Mouse (Mus musculus) urinary bladder, postnatal 10 days (tissue): Measurements from ENCODE around the gene Mef2a.

Experiments
- DNase-seq: peaks from one replicate; pipeline ENCODE4 v3.0.0; 2022; ENCODE audit warnings: low spot score

Gene Mef2a

DNA sequence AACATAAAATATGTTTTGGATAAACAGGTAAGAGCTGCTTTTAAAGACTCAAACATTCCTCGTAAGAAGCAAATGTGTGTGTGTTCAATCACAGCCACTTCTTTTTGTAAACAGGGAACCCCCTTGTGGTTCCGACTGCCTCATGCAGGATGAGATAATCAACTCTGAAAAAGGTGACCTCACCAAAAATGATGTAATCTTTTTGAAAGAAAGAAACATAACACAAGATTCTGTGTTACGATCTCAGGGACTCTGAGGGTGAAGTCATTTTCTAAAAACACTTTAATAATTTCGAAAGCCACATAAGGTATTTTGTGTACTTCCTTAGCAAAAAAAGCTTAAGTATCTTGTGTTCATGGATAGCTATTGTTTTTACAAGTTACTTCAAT lies 128.8 kb downstream of the Mef2a start:
- no peak for DNase-seq

DNA sequence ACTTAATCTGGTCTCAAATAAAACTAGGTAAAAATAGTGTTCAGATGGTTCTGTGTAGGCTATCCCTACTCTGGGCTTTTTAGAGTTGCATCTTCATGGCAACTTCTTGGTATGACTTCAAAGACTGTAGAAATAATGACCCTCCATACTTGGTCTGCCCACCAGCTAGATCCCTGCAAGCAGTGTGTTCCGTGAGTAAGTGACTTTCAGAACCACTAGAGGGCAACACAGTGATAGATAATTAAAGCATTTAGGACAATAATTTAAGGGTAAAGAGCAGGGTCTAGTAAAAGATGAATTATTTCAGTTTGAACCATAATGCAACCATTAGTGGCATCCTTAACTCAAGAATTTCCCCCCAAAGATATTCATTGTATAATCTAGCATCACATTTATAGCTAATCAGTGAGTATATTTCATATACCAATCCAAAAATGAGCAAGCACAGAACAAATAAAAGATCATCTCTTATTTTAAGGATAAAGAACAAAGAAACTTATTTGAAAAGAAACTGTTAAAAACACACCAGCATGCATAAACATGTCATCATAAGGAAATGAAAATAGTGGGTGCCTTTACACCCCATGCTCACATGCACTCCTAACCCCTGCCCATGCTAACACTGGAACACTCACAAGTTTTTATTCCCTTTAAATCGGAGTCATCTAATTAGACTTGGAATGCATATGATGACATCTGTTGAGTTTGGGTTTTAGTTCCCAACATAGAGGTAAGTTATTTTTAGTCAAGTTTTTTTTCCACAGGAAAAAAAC lies 129.4 kb downstream of the Mef2a start:
- no peak for DNase-seq

DNA sequence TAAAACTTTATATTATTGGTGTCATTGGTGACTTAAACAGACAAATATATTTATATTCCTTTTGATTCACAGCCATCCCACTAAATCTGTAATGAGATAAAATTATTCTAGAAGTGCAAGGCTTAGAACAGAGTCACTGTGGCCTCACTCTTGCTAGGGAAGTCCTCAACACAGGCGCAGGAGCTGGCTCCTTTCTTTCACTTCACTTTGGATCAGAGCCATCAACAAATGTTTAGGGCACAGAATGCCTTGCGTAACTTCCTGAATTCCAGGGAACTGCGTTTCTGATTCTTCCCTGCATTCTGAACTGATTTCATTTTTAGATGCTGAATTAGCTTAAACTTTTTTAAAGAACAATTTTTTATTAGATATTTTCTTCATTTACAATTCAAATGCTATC lies 130.7 kb downstream of the Mef2a start:
- DNase-seq = no peak

DNA sequence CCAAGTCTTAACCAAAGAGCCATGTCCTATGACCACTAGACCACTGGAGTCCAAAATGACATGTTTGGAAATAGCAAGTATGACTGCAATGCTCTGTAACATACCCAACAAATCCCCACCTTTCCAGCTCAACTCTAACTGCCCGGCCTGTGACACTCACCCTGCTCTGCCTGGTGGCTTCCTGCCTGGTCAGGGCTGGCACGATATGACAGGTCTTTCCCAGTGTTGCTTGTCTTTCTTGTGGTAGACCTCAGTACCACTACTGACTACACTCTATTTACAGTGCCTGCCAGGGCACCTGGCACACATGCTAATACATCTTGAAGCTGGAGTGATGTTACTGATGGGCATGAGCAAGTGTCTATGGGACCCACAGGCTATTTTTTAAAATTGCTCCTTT lies 134.9 kb downstream of the Mef2a start:
- DNase-seq = no peak

DNA sequence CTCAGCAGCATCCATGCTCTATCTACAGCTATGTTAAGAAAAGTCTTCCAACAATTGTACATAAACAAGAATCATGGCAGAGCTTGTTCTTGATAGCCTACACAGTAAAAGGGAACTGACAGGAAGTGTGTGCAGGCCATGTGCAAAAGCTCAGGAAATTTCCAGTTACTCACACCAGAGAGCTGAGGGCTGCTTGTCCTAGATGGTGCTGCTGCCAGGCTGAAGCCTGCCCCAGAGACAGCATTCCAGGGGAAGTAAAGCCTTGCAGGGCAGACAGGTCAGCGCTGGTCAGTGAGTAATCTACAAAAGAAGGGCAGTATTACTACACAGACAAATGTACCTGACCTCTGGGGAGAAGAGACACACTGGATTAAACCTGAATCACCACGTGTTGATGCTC lies 136.3 kb downstream of the Mef2a start:
- no peak for DNase-seq

DNA sequence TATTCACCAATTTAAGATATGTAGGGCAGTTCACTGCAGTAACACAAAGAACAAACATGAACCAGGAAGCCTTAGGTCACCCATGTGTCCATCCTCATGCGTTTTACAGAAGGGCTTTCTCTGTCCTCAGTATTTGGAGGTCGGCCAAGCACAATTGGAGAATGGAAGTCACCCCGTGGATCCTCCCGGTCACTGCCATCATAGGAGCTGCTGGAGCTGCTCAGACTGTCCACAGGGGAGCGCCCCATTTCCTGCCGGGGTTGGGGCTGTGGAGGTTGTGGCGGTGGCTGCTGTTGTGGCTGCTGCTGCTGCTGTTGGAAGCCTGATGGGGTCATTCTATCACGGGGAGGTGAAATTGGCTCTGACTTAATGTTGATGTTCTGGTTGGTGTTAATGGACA lies 137.9 kb downstream of the Mef2a start:
- no peak for DNase-seq

DNA sequence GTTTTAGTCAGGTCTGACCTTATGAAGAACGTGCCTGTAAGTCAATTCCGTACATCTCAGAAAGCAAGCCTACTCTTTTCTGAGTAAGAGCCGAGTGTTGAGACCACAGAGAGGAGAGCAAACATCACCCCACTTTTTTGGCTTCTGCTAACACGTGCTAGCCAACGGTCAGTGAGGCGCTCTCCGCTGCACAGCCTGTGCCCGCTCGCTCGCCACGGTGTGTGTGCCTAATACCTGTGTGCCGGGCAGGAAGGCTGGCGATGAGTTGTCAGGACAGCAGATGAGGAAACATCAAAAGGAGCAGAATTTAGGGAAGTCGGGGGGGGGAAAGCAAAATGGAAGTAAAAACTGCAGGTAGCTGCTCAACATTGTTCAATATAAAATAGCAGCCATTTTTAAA lies 140.2 kb downstream of the Mef2a start:
- no peak for DNase-seq

DNA sequence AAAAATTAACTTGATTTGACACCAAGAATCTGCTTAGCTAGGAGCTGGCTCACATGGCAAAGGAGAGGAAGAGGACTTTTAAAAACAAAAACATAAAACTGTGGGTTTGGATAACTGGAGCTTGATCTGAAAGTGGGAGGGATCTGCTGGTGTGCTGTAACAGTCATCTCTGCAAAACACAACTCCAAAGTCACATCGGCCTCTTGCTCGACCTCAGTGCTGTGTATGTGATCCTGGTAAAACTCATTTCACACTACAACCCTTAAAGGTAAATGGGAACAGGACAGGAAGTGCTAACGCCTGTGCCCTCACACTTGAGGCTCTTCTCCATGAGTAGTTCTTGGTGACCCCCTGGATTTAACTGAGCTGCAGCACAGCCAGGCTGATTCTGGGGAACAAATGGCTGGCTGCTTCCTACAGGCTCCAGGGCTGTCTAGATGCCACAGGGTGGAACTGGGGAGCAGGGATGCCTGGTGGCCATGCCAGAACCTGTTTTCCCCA lies 142.0 kb downstream of the Mef2a start:
- DNase-seq = no peak

DNA sequence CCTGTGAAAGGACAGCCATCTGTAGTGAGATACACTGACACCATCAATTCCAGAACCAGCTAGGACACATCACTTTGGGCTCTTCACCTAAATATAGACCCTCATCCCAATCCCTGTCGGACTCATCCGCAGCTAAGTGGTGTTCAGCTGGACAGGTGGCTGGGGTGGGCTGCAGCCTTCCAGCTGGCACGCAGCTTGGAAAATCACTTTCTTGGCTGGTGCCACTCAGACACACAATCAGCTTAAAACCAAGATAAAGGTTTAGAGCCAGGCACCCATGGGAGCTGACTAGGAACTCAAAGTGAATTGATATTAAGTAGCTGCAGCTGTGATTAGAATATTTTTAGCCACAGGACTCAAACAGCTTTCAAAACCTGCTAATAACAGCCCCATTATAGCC lies 142.4 kb downstream of the Mef2a start:
- no peak for DNase-seq

DNA sequence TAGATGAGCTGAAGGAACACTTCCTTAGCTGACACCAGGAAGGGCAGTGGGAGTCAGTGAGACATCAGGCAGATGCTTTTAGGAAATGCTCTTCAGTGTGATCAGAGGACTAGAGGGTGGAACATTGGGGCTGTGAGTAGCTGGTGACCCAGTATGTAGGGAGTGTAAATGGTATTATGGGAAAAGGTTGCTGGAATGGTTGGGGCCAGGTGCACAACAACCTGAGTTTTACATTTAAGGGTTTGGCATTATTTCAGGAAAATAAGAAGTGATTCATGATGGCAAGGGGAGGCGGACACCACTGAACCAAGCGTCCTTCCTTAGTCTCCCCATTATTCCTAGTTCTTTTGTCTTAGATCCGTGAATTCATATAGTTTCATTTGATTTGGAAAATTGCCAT lies 143.0 kb downstream of the Mef2a start:
- DNase-seq = no peak

DNA sequence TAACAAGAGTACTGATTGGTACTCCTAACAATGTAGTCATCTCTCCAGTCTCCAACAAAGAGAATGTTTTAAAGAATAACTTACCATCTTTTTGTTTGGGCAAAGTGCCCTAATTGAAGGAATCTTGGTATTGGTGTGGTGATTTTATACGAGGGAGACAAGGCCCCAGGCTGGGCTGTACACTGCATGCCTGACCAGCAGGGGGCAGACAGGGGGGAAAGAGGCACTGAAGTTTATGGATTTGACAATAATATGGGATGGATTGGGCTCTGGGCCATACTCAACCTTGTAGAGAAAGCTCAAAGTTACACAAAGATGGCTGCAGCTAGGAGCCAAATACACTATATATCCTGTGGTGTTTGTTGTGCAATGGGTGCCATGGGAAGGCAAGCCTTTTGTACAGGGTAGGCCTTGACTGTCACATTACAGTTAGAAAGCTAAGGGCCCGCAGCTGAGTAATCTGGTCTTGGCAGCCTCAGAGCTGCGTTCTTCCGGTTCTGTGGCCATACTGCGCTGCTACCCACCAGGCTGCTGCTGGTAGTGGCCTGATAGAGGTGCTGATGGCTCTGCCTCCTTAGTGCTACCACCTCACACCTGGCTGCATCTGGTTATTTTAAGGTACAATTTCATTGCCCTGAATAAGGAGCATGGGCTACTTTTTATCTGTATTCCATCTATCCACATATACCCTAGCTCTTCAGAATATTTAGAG lies 143.6 kb downstream of the Mef2a start:
- no peak for DNase-seq

DNA sequence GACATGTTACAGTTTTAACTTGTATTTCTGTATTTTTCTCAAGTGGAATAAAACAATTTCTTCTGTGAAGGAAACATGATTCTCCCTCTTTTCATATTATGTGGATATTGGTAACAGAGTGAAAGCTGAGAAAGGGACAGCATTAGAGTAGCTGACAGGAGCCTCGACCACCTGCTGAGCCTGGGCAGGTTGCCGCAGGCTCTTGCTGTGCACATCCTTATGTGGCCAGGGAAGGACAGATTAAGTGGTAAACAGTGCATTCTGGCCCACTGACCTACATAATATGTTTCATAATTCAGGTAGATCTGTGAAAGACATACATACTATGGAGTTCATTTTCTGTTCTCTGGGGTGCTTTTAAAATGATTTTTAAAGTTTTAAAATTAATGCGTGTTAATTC lies 144.3 kb downstream of the Mef2a start:
- no peak for DNase-seq

DNA sequence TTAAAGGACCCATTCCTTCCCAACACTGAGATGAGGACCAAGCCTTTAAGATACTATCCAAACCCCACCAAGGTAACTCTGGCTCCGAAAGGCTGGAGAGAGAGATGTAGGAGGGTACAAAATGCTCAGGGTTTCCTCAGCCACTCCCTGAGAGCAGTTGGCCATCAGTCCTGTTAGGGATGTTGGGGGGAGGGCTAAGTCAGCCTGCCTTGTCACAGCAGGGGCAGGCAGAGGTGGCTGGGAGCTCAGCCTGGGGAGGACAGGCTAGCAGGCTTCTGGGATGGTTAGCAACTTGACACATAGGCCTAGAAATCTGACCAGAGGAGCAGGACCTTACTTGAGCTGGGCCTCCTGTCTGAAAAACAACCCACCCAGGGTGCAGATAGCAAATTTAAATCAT lies 145.1 kb downstream of the Mef2a start:
- no peak for DNase-seq

DNA sequence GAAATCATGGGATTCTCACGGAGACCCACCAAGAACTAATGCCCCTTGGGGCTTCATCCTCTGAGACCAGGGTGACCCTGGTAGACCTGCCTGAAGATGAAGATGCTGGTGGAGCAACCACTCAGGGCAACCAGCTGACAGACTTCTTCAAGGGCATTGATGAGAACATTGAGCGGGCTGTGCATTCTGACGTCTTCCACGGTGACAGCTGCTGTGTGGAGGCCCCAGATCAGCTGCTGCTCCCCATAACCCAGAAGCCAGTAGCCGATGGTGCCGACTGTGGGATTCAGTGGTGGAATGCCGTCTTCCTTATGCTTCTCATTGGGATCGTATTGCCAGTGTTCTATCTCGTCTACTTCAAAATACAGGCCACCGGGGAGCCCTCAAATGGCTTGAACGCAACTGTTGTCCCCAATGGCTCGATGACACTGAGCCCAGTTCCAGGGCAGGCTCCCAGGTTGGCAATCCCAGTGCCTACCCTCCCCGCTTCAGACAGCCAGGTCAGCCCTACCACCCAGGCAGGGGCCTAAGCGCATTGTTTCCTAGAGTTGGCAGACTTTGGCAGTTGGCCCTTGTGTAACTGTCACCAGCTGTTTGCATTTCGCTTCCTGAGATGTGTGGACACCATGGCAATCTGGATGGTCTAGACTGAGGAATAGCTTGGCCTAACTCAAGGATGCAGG lies 146.6 kb downstream of the Mef2a start:
- no peak for DNase-seq

DNA sequence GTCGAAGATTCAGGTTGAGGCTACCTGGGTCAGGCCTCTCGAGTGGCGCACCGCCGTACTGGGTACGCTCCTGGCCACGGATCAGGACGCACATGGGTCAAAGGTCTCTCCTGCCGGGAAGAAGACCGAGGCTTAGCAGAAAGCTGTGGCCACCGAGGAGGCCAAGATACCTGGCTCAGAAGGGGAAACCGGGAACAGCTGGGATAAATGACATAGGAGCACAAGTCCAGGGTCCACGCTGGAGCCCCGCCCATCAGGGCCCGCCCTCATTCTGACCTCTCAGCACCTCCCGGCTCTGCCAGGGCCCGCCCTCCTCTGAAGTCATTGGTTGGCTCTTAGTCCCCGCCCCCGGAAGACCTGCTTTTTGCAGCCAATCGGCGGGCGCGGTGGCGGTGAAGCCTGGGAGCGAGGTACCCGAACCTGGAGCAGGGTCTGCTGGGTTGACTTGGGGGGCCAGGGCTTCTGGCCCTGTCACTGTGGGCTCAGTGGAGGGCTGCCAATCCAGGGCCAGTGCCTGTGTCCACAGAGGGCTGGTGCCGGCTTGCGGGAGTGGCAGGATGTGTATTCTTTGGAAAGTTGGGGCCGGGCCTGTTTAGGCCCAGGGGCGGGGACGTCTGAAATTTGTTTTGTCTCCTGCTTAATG lies 150.3 kb downstream of the Mef2a start, which contains the start of gene Lysmd4:
Gene Lysmd4, plus strand, starts transcription at position 325 of the 643 bp plus-strand sequence.
- peak; percentile 84 for DNase-seq

DNA sequence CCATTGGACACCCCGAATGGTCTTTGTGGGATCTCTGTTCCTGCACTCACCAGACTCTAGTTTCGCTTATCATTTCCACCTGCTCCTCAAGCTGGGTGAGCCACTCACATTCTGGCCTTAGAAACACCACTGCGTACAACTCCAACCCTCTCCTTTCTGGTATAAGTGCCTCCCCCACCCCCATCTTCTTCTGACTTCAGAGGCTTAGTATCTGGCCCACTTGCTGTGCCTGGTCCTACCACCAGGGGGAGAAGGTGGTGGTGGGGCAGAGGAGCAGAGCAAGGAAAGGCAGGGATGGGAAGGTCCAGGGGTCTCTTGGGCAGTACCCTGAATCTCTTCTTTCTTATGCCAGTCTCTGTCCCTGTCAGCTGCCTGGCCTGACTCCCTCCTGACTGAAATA lies 155.6 kb downstream of the Mef2a start:
- peak; percentile 38 for DNase-seq

DNA sequence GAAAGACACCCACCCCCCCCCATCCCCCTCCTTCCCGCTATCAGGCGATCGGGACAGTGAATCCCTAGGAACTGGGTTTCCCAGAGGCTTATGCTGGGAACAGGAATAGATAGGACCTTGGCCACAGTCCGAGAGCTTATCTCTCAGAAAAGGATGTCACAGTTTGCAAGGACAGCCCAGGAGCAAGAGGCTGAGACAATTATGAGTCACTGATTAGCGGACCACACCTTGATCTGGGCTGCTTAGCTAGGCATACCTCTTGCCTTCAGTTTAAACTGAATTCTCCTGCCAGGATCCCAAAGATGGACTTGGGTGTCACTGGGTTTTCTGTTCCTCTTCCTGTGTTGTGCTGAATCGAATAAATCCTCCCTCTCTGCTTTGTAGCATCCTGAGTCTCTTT lies 156.3 kb downstream of the Mef2a start:
- DNase-seq = no peak

DNA sequence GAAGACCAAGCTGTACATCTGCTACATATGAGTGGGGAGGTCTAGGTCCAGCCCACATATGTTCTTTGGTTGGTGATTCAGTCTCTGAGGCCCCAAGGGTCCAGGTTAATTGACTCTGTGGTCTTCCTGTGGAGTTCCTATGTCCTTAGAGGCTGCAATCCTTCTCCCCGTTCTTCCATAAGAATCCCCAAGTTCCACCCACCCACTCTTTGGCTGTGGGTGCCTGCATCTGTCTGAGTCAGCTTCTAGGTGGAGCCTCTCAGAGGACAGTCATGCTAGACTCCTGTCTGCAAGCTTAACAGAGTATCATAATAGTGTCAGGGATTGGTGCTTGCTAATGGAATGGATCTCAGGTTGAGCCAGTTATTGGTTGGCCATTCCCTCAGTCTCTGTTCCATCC lies 159.1 kb downstream of the Mef2a start:
- no peak for DNase-seq

DNA sequence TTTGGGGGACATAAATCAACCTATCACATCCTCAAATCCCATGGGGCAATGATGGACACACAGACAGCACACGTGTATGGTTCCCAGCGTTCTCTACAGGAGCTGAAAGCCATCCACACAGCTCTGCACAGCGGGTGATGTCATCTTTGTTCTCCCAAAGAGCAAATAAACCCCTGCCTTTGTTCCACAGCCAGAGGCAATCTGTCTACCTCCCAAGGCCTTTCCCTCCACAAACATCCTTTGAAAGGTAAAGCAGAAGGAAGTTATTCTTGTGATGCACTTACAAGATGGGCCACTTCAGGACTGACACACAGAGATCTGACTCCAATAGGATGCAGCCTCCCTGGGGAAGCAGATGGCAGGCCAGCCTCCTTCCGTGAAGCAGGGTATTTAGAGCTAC lies 160.7 kb downstream of the Mef2a start:
- DNase-seq = no peak

DNA sequence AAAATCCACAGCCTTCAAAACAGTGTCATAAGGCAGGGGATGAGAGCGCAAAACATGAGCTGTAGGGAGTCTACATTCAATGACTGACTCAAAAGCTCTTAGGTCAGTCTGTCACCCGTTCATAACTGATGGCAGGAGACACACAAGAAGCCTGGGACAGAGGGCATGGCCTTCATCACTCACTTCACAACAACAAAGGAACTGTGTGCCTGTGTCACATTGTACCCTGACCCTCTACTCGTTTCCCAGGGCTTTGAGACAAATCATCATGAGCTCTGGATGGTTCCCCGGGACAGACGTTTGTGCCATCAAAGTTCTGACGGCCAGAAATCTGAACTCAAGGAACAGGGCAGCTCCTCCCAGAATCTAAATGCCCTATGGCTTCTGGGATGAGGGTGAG lies 161.3 kb downstream of the Mef2a start:
- no peak for DNase-seq

DNA sequence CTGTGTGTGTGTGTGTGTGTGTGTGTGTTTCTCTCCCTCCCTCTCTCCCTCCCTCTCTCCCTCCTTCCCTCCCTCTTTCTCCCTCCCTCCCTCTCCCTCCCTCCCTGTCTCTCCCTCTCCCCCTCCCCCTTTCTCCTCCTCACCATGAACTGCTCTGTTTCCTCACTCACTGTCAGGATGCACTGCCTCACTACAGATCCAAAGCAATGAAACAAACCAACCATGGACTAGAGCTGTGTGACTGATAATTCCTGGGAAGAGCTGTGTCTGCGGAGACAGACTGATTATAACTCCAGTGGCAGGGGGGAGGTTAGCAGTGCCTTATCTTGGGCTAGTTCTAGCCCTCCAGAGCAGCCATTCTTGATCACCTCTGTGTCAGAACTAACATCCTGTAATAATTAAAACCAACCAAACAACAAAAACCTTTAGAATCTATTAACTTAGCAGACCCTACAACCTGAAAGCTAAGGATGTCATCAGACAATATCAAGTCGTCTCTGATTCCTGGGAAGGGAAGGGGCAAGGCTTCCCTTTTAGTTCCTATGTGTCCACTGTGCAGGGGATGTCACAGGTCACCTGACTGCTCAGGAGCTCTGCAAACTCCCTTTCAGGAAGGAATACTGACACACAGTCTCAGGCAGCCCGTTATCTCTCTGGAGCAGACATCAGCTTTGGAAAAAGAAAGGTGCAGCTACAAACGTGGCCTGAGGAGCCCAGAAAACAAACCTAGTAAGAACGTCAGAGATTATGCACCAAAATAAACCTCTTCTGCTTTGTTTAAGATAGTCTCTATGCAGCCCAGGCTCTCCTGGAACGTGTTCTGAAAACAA lies 162.4 kb downstream of the Mef2a start:
- no peak for DNase-seq

DNA sequence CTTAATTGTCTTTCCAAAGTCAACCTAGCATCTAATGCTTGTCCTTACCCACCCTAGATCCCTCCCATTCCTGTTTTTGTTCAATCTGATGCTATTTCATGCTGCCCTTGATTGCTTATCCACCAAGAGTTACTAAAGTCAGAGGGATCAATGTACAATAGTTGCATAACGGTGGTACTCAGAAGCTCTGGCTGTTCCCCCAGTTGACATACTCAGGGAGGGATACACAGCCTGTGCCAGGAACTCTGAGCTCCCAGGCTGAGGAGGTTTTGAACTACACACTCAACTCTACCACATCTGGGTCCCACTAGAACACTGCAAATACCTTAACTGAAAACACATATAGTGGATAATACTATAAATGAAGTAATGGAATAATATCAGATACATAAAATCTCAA lies 164.3 kb downstream of the Mef2a start:
- no peak for DNase-seq
